Mouse (Mus musculus): ENCODE measurements around the gene Pja2. TPM values are rescaled to one million over a fixed set of nuclear protein-coding genes. Genes with fewer than 3 reads are reported as not detected.
A peak's percentile ranks its signal among the peaks of the same experiment; 100 is the strongest.
"Not testable (repeated sequence)": the region's sequence is repeated elsewhere in the genome, so short reads cannot be mapped to it uniquely, and the experiment has no call there.

Gene Pja2
- polyA plus RNA-seq, 1 experiment = 107 TPM

DNA sequence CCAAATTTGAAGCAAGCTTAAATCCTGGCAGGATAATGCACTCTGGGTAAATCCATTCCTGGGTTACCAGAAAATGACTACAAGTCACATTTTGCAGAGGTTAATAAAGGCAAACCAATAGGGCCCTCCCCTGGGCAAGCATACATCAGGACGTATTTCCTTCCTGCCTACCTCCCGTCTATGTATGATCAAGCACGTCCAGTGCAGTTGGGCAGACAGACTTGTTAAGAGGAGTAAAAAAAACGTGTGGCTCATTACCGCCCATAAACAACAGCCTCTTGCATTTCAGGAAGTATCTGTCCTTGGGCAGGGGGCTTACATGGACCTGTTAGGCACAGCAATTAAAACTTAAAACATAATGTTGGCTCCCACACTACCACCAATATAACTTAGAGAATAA is 8.0 kb upstream of the Pja2 start:
- Histone ChIP-seq H3K4me1 (ENCODE audit: control insufficient read depth, insufficient read depth, low read length) (no peaks in the 10 kb centered on the region), H3K27ac (ENCODE audit: insufficient read depth, low read length) (no peak overlapping the region), H3K4me3 (ENCODE audit: insufficient read depth, low read length) (no peak overlapping the region)
- TF ChIP-seq CTCF (IDR thresholded peaks at IDR 0.05; ENCODE audit: borderline replicate concordance, insufficient read depth, low read length) = no peak
- TF ChIP-seq POLR2A (IDR thresholded peaks at IDR 0.05; ENCODE audit: low read depth, low read length) = no peak

DNA sequence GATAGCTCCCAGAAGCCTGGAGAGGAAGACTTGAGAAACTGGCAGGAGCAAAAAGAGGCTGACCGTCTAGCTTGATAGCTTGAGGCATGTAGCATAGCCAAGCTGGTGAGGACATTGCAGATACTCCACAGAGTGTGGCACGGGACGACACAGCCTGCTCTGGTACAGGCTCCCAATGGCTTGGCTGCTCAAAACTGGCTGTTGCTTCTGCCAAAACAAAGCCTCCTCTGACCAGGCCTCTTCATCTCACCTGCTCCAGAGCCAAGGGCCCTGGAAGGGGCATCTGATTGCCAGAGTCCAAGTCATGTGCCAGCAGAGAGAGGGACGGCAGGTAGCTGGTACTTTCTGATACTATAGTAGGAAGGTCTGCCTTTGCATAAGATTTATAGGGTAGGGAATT is 5.5 kb upstream of the Pja2 start:
- TF ChIP-seq POLR2A (IDR thresholded peaks at IDR 0.05; ENCODE audit: low read depth, low read length) (no peak), CTCF (IDR thresholded peaks at IDR 0.05; ENCODE audit: borderline replicate concordance, insufficient read depth, low read length) (no peak)
- Histone ChIP-seq H3K4me1 (ENCODE audit: control insufficient read depth, insufficient read depth, low read length) (no peaks in the 10 kb centered on the region; the same call in 1 of the 2 replicates), H3K27ac (ENCODE audit: insufficient read depth, low read length) (no peak overlapping the region), H3K4me3 (ENCODE audit: insufficient read depth, low read length) (no peak overlapping the region)

DNA sequence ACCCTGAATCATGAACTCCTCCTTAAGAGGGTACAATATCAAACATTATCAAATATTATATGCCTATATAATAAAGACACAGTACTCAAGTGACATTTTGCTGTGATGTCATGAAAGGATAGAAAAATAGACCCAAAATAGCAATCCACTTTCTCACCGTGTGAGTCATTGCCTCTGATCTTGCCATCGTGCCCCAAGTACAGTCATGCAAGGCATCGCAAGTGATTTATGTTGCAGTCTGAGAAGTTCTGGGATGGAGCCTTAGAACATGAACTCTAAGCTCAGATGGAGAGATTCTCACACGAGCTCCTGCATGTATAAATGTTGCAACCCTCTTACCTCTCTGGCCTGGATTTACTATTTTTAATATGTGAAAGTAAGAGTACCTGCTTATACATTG is 2.2 kb upstream of the Pja2 start:
- H3K27ac ChIP-seq (ENCODE audit: insufficient read depth, low read length) = no peak overlapping the region
- H3K4me1 ChIP-seq (ENCODE audit: control insufficient read depth, insufficient read depth, low read length) = no peaks in the 10 kb centered on the region; the same call in 1 of the 2 replicates

GRCm38 (mm10) chr17:64332770-64333096 is 1.0 kb upstream of the Pja2 start:
- TF ChIP-seq POLR2A (IDR thresholded peaks at IDR 0.05; ENCODE audit: low read depth, low read length) (no peak), CTCF (IDR thresholded peaks at IDR 0.05; ENCODE audit: borderline replicate concordance, insufficient read depth, low read length) (no peak)
- Histone ChIP-seq H3K4me3 (ENCODE audit: insufficient read depth, low read length) (peak overlapping the region; percentile 58), H3K4me1 (ENCODE audit: control insufficient read depth, insufficient read depth, low read length) (no peaks in the 10 kb centered on the region; the same call in 1 of the 2 replicates), H3K27ac (ENCODE audit: insufficient read depth, low read length) (peak overlapping the region; percentile 63)

More for the DNA sequence above, 2.2 kb upstream of the Pja2 start:
- H3K4me3 ChIP-seq (ENCODE audit: insufficient read depth, low read length) = no peak overlapping the region
- TF ChIP-seq POLR2A (IDR thresholded peaks at IDR 0.05; ENCODE audit: low read depth, low read length) (no peak), CTCF (IDR thresholded peaks at IDR 0.05; ENCODE audit: borderline replicate concordance, insufficient read depth, low read length) (no peak)

DNA sequence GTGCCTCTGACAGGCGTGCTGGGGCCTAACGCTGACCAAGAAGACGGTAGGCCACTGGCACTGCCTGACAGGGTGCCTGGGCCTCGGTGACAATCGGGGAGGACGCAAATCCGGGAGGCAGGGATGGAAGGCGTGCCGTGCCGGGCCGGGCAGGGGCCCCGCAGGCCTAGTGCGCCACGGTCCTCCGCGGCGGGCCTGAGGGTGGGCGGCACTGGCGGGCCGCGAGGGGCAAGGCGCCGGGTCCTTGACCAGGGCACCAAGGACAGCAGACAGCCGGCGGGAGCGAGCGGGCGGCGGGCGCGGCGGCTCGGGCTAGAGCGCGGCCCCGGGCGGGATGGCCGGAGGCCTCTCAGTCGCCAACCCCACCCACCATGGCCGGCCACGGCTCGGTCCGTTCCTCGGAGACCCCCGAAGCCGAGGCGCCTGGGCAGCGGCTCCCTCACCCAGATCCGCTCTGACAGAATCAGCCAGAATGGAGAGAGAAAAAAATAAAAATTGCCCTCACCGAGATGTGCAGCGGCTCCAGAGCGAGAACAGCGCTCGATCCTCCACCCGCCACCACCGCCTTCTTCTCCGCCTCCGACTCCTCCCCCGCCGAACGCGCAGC is 322 bp downstream of the Pja2 start:
- TF ChIP-seq CTCF (IDR thresholded peaks at IDR 0.05; ENCODE audit: borderline replicate concordance, insufficient read depth, low read length) (no peak), POLR2A (IDR thresholded peaks at IDR 0.05; ENCODE audit: low read depth, low read length) (peak; percentile 87)
- Histone ChIP-seq H3K4me1 (ENCODE audit: control insufficient read depth, insufficient read depth, low read length) (no peaks in the 10 kb centered on the region; the same call in 1 of the 2 replicates), H3K4me3 (ENCODE audit: insufficient read depth, low read length) (peak overlapping the region; percentile 92)

DNA sequence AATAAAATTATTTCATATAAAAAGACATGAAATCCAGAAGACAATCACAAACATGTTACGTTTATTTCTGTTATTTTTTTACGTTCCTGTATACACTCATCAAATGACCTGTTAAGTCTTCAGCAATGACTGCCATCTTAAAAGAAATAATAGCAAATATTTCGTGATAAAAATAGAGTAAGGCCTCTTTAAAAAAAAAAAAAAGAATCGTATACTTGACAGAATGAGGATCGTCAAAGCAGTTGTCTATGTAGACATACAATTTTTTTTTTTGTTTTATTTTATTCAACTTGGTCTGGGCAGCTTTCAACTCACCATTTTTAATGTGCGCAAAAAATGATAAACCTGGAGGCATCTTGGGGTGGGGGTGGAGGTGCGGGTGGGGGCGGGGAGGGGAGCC is 831 bp downstream of the Pja2 start:
- H3K4me1 ChIP-seq (ENCODE audit: control insufficient read depth, insufficient read depth, low read length) = no peaks in the 10 kb centered on the region; the same call in 1 of the 2 replicates
- H3K27ac ChIP-seq (ENCODE audit: insufficient read depth, low read length) = peak overlapping the region; percentile 93
- no peak for TF ChIP-seq CTCF (IDR thresholded peaks at IDR 0.05; ENCODE audit: borderline replicate concordance, insufficient read depth, low read length)
- TF ChIP-seq POLR2A (IDR thresholded peaks at IDR 0.05; ENCODE audit: low read depth, low read length) = no peak
- peak overlapping the region; percentile 92 for H3K4me3 ChIP-seq (ENCODE audit: insufficient read depth, low read length)

More for the DNA sequence above, 322 bp downstream of the Pja2 start:
- peak overlapping the region; percentile 93 for H3K27ac ChIP-seq (ENCODE audit: insufficient read depth, low read length)

GRCm38 (mm10) chr17:64324556-64324955 is 7.2 kb downstream of the Pja2 start:
- no peak for TF ChIP-seq CTCF (IDR thresholded peaks at IDR 0.05; ENCODE audit: borderline replicate concordance, insufficient read depth, low read length)
- TF ChIP-seq POLR2A (IDR thresholded peaks at IDR 0.05; ENCODE audit: low read depth, low read length) = no peak
- H3K4me3 ChIP-seq (ENCODE audit: insufficient read depth, low read length) = no peak overlapping the region
- H3K27ac ChIP-seq (ENCODE audit: insufficient read depth, low read length) = no peak overlapping the region
- 0 out of 2 replicates have a peak, but pooled peaks cover 7% of the 10 kb centered on the region for H3K4me1 ChIP-seq (ENCODE audit: control insufficient read depth, insufficient read depth, low read length)

GRCm38 (mm10) chr17:64315428-64315827 is 16.3 kb downstream of the Pja2 start:
- TF ChIP-seq POLR2A (IDR thresholded peaks at IDR 0.05; ENCODE audit: low read depth, low read length) = no peak
- Histone ChIP-seq H3K4me1 (ENCODE audit: control insufficient read depth, insufficient read depth, low read length) (no peaks in the 10 kb centered on the region), H3K4me3 (ENCODE audit: insufficient read depth, low read length) (no peak overlapping the region), H3K27ac (ENCODE audit: insufficient read depth, low read length) (no peak overlapping the region)

DNA sequence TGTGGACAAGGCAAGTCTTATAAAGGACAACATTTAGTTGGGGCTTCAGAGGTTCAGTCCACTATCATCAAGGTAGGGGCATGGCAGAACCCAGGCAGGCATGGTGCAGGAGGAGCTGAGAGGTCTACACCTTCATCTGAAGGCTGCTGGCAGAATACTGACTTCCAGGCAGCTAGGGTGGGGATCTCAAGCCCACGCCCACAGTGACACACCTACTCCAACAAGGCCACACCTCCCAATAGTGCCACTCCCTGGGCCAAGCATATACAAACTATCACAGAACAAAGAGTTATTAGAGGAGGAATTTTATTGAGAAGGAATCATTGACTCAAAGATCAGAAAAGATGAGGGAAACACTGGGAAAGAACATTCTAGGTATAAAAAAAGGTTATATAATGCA is 17.2 kb downstream of the Pja2 start:
- H3K4me3 ChIP-seq (ENCODE audit: insufficient read depth, low read length); H3K27ac ChIP-seq (ENCODE audit: insufficient read depth, low read length); H3K4me1 ChIP-seq (ENCODE audit: control insufficient read depth, insufficient read depth, low read length): not testable (repeated sequence)

- Histone ChIP-seq H3K27ac (ENCODE audit: insufficient read depth, low read length) (no peak overlapping the region), H3K4me1 (ENCODE audit: control insufficient read depth, insufficient read depth, low read length) (no peaks in the 10 kb centered on the region), H3K4me3 (ENCODE audit: insufficient read depth, low read length) (no peak overlapping the region)
- no peak for TF ChIP-seq POLR2A (IDR thresholded peaks at IDR 0.05; ENCODE audit: low read depth, low read length)
- TF ChIP-seq CTCF (IDR thresholded peaks at IDR 0.05; ENCODE audit: borderline replicate concordance, insufficient read depth, low read length) = no peak
Observed at GRCm38 (mm10) chr17:64297628-64298027, 34.1 kb downstream of the Pja2 start.

- Histone ChIP-seq H3K4me3 (ENCODE audit: insufficient read depth, low read length) (no peak overlapping the region), H3K27ac (ENCODE audit: insufficient read depth, low read length) (no peak overlapping the region), H3K4me1 (ENCODE audit: control insufficient read depth, insufficient read depth, low read length) (0 out of 2 replicates have a peak, but pooled peaks cover 2% of the 10 kb centered on the region)
- TF ChIP-seq CTCF (IDR thresholded peaks at IDR 0.05; ENCODE audit: borderline replicate concordance, insufficient read depth, low read length) = no peak
- TF ChIP-seq POLR2A (IDR thresholded peaks at IDR 0.05; ENCODE audit: low read depth, low read length) = no peak
Observed at GRCm38 (mm10) chr17:64292740-64293139, 39.0 kb downstream of the Pja2 start.

All from embryonic fibroblast, embryonic 13.5 days (primary cell).